Mouse (Mus musculus) liver, adult 2 months (tissue): ENCODE measurements around the gene Rabif.

Experiments used
- CTCF ChIP-seq: fragments of 200-500 bp; IDR thresholded peaks from 2 replicates; pipeline ENCODE4 v1.5.1; 2011; ENCODE audit warnings: low read depth, low read length, control low read depth
- POLR2A ChIP-seq: fragments of 200-500 bp; IDR thresholded peaks from 2 replicates; pipeline ENCODE4 v1.6.1; 2011; ENCODE audit warnings: low read length, control low read depth; ENCODE audit not compliant: insufficient read depth; ENCODE audit errors: extremely low read depth

DNA sequence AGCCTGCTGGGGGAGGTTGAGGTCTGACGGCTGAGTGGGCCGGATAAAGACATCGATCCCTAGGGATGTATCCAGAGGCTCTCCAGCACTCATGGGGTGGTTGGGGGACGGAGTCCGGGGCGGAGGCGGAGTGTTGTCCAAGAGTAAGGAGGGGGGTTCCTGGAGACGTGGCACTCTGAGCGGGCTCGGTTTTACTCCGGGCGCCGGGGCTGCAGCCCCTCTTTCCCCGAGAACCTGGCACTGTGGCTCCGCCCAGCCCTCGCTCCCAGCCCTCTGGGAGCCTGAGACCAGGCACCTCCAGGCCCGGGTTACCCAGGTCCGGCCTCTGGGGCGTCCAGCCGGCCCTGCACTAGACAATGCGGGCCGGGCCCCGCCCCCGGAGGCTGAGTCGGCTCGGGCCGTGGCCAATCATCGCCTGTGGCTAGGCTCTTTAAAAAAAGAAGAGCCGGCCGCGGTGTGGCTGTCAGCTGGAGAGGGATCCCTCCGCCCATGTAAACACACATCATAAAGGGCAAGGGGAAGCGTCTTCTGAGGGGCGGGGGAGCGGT, 62.3 kb downstream of the Rabif start:
- TF ChIP-seq CTCF (no peak), POLR2A (peak; percentile 89)
